ENCODE assay signal across 9 mouse cellular contexts in the genomic region with DNA sequence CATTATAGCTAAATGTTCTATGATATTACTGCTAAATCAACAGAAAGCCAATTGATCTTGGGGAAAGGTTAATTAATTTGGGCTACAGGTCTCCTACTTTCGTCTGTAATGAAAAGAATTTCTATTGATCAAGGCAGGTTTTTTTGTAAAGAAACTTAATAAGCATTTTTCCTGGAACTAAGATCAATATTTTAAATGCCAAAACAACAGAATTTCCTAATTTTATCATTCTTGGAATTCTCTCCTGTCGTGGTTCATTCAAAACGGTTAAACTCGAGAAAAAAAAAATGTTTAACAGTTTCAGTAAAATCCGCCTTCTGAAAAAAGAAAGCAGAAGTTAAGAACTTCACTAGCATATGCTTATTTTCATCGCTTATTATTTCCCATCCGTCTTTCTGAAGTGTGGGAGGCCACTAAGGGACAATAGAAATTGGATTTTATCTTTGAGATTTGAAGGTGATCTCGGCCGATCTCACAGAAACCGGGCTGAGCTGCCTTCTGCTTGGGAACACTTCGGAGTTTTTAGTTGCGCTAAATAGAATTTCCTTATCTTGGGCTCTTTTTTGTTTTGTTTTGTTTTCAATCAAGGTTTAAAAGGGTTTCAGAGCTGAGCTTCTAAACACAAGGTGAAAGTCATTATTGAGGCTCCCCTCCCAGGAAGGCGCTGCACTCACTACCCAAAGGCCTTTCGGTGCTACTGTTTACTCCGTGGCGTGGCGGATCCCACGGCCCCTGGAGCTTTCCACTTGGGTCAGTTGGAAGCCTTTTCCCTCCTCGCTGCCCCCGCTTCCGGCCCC. TPM values are rescaled to one million over a fixed set of nuclear protein-coding genes. Genes with fewer than 3 reads are reported as not detected.
A peak's percentile ranks its signal among the peaks of the same experiment; 100 is the strongest.
DNase-seq lines count a peak whose midpoint lies in the region; ATAC-seq and TF ChIP-seq lines count a peak whose summit lies in the region.
"Had no signal": no experiment of that assay in that cellular context is flagged by ENCODE, and none has a peak within 500 bp of the region (broad histone marks: within the 10 kb centered on the region; RNA-seq: fewer than 3 reads in every experiment).

No protein-coding gene starts in this region.

- under 1% methylated on average over 21 of the region's 21 CpGs for WGBS in hindbrain, embryonic 13.5 days

- H3K9me3 ChIP-seq in hindbrain, embryonic 13.5 days: no peaks in the 10 kb centered on the region

- peaks cover 91% of the 10 kb centered on the region for H3K27me3 ChIP-seq in hindbrain, embryonic 13.5 days

- peak; percentile 64 for DNase-seq in heart, adult 11 months
- DNase-seq in heart, postnatal 14 days: no peak
- peak; percentile 28 for DNase-seq in MN1 (ENCODE audit: low spot score)
- peak; percentile 14 for DNase-seq in lung, postnatal 14 days
- DNase-seq in layer of hippocampus, adult 2 months (ENCODE audit: low spot score in 2 of 2): no peak
- no peak for DNase-seq in right cerebral cortex, postnatal 36 days (ENCODE audit: low spot score in 2 of 2)
- DNase-seq in gastrocnemius, postnatal 14 days: no peak
- DNase-seq: cerebellum, adult 2 months had no signal

- peaks cover 11% of the 10 kb centered on the region for H3K4me1 ChIP-seq in hindbrain, embryonic 13.5 days (replicated peaks)

- TF ChIP-seq CTCF in layer of hippocampus, adult 2 months (conservative IDR thresholded peaks at IDR 0.05): no peak

- ATAC-seq in hindbrain, embryonic 13.5 days (ENCODE audit: low FRiP score): no peak

- H3K9ac ChIP-seq in hindbrain, embryonic 13.5 days: no peak overlapping the region

- no peaks in the 10 kb centered on the region for H3K36me3 ChIP-seq in hindbrain, embryonic 13.5 days

- intact Hi-C loops in heart, postnatal 14 days (cut with DNase I): loop anchor here (5.0 kb wide), 1 partner anchor 841 kb away; no protein-coding TSS in a partner anchor
- intact Hi-C loops in gastrocnemius, postnatal 14 days (cut with DNase I; ENCODE audit: low total_unique reads): no loop called here

- H3K4me2 ChIP-seq in hindbrain, embryonic 13.5 days: peak overlapping the region; percentile 35

- no peak overlapping the region for H3K27ac ChIP-seq in hindbrain, embryonic 13.5 days
- H3K27ac ChIP-seq in layer of hippocampus, adult 2 months: no peak overlapping the region

- peak overlapping the region; percentile 23; the same call in 1 of the 2 replicates for H3K4me3 ChIP-seq in hindbrain, embryonic 13.5 days
- no peak overlapping the region for H3K4me3 ChIP-seq in layer of hippocampus, adult 2 months

RNA-seq across cellular contexts. Expression of a gene that starts 8.7 kb away (rescaled TPM):
- under 1 TPM in 1 of 2 experiments, not detected in 1; 0.33 TPM for total RNA-seq in heart, postnatal 14 days (2021)
- 0.43 and 1.1 TPM in 2 replicates for polyA plus RNA-seq in hindbrain, embryonic 13.5 days (2015; fragmentation: Nextera tagmentation; extraction: Ambion mirVana)
- not detected for total RNA-seq in layer of hippocampus, adult 2 months (2021)
- not detected for total RNA-seq in gastrocnemius, postnatal 14 days (2021)

RNA-seq across cellular contexts. Expression of a gene that starts 25.9 kb away (rescaled TPM):
- total RNA-seq in heart, postnatal 14 days (2021): not detected
- polyA plus RNA-seq in hindbrain, embryonic 13.5 days (2015; fragmentation: Nextera tagmentation; extraction: Ambion mirVana): 0.75 and 1.2 TPM in 2 replicates
- under 1 TPM; 0.22 to 0.23 TPM for total RNA-seq in layer of hippocampus, adult 2 months (2021)
- total RNA-seq in gastrocnemius, postnatal 14 days (2021): not detected
- polyA plus RNA-seq: cerebellum, adult 2 months had no signal

Comparison
In these comparisons a context has a peak if more than half of its experiments do, and no peak if none do; other contexts are left out.
1. DNase-seq: peak in heart, adult 11 months (single experiment), MN1 (single experiment) and lung, postnatal 14 days (single experiment); none in heart, postnatal 14 days (0 of 2), layer of hippocampus, adult 2 months (0 of 2), right cerebral cortex, postnatal 36 days (0 of 2) and gastrocnemius, postnatal 14 days (single experiment).